Mouse (Mus musculus) 3T3-L1 (cell line): ENCODE results near the gene Mast4.
A peak's percentile ranks its signal among the peaks of the same experiment; 100 is the strongest.

Source experiments
- DNase-seq: peaks from one replicate; pipeline ENCODE4 v3.0.0-alpha.2; 2015; ENCODE audit warnings: low read depth, low spot score

The Mast4 gene

DNA sequence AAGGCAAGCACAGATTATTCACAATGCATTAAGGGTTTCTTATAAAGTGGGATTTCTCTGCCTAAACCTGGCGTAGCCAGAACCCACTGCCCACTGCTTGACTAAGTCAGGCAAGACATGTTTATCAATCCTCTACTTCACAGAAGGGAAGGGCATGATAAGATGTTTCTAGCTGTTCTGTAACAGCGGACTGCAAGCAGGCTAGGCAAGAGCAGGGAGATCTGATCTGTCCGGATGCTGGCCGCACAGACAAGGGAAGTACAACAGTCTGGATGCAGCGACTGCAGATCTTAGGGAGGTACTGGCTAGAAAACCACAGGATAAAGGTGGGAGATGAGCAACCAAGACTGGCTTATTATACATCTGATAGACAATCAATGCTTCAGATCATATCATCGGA lies 519.1 kb downstream of the Mast4 start:
- DNase-seq = no peak

DNA sequence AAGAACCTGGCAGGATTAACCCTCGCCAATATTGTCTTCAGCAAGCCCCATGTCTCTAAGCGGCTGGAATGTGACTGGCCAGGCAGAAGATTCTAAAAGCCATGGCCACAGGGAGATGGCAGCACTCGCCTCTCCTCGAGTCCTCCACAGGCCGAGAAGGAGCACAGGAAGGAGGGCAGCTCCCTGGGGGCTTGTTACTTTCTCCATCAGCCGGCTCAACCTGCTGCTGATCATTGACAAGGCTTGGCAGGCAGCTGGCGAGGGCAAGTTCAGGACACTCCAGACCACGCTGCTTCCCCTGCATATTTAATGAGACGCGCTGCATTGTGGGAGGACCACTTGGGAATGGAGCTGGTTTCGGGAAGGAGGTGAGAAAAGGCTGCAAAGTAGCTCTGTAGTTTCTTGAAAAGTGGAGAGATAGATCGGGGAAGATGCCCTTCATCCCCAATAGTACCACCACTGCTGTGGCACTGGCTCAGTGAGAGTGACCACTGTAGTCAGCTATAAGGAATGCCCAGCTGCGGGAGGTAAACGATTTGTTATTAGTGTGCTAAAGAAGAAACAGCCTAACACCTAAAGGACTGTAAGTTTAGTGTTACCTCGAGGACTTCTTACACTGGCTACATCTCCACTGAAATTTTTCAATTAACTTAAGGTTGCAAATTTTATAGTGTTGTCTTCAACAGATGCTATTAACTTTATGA lies 523.0 kb downstream of the Mast4 start:
- peak; percentile 13 for DNase-seq

DNA sequence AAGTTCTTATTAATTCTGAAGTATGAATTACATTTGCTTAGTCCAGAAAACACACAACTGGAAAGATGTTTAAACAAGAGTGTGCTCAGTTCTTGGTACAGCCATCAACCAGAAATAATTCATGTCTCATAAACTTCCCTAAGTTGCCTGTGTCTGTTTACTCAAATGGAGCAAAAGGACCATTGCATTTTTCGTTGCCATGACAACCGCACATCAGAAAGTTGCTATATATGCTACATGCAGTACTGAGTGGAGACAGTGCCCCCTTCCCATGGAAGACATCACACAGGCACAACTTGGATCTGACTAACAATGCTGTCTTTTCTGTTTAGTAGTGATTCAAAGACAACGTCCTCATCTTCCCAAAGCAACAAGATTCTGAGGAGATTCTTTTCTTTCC lies 527.6 kb downstream of the Mast4 start:
- no peak for DNase-seq

DNA sequence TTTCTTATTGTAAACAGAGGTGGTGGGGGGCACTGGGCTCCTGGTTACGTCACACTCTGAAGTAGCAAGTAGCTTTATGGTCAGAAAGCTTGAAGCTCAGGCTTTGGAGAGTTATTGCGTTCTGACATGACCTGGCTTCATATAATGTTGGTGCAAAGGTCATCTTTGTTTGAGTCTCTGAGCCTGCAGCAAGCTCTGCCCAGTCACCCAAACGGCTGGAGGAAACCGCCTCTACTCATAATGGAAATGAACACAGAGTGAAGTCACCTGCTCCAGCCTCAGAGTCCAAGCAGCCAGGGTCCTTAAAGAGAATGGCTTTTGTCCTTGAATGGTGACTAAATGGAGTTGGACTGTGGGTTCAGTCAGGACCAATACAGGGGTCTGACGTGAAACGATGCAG lies 529.1 kb downstream of the Mast4 start:
- DNase-seq = no peak

DNA sequence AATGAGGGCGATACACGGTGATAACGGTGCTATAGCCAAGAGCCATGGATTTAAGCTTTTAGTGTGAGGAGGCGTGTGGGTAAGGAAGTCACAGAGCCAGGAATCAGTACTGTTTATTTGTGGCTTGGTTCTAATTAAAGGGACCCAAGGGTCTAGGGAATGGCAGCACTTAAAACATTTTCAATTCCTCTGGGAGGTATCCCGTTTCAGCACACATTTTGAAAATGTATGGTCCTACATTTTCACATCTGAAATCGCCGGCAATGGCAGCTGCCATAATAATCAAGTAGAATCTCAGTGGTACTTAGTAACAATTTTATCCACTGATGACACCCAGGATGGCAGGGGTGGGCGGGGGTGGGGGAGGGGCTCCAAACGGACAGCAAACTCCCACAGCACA lies 531.1 kb downstream of the Mast4 start:
- no peak for DNase-seq

DNA sequence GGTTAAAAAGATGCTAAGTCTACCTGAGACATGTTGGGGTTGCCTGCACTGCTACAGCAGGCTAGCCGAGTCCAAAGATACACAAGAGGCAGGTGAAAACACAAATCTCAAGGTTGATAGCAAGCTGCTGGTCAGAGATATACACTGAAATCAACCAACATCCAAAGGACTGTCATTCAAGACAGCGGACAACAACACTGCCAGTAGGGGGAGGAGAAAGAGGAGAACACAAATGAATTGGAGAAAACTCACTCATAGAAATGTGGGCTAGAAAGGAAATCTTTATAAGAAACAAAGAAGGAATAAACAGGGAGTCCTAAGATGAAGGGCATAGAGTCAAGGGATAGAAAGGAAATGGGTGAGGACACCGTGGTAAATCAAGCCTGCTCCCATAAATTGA lies 542.1 kb downstream of the Mast4 start:
- no peak for DNase-seq

DNA sequence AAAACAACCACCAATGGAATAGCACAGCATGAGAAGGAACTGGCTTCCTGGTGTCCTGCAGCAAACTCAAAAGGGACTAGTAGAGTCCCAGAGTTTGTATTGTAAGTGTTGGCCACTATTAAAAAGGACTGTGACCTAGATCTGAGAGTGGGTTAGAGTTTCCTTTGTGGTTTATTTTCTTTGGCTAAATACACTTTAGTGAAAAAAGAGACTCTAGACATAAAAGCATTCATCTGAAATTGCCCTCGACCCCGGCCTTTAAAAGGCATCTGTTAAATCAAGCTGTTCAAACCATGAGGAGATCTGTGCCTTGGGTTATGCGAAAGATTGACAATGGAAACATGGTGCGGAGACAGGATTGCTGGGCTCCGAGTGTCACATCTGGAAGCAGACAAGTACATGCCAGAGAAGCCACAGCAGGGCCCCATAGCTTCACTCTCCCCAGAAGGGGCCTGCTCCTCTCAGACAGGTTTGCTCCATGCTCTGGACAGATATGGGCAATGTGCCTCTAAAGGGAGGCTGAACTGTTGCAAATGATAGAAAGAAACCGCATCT lies 543.6 kb downstream of the Mast4 start:
- DNase-seq = no peak

DNA sequence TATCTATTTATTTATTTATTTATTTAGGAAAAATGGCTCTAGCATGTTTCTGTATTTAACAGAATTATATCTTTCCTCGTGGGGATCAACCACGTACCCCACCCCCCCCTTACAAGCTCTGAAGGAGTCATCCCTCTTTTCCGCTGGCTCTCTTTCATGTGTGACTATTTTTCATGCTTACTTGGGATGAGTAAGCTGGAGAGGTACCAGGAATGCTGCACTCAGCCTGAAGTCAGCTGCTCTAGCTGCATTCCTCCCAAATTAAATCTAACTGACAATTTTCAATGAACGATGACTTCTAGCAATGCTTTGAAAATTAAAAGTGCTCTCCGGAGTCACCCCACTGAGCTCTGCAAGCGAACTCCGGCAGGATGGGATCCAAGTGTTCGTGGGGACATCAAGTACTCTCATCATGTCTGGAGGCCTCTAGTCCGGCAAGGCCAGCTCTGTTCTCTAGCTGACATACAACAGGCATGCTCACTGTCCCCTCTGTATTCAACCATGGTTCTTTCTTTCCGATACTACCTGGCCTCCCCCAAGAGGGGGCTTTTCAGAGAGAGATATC lies 547.5 kb downstream of the Mast4 start:
- peak; percentile 85 for DNase-seq

DNA sequence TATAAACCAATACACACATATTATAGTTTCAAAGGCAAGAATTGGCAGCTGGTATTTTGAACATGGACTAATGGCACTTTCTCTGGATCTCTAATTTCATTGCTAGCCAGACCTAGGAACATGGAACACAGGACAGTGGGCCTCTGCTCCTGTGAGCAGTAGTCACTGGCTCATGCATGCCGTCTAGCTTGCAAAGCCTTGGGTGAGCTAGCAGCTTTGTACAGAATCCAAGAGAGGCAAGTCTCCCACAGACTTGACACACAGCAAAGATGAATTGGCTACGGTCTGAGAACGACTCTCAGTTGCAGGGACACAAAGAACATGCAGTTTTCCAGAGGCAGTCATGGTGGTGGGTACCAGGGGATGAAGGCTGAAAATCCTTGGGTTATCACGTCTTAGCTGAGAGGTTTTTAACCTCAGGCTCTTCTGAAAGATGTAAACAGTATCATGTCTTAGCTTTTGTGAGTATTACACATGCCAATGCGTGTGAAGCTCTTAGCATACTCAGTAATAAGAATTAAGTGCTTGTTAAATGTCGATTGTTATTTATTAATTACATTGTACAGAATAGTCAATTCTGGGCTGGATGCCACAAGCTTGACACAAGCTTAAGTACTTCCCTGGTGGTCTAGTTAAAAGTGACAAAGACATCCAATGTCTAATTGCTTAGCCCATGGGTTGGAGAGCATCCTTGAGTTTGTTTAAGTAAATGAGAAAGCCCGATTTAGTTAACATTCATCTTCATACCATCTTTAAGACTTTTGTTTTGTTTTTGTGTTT lies 550.6 kb downstream of the Mast4 start:
- no peak for DNase-seq

DNA sequence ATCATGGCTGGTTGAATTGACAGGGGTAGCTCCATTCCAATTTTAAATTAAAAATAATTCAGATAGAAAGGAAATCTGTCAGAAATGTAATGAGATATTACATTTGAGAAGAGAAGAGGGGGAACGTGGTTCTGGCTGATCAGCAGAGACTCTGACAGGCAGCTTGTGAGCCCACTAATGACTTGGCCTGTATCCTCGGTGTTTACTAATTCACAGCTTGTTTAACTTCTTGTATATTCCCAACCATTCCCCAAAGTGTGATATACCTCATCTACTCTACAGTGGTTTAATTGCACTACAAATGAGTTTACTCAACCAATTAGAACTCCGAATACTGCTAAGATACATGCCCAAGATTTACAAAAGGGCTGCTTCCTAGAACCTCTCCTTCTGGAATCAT lies 555.0 kb downstream of the Mast4 start:
- DNase-seq = no peak

DNA sequence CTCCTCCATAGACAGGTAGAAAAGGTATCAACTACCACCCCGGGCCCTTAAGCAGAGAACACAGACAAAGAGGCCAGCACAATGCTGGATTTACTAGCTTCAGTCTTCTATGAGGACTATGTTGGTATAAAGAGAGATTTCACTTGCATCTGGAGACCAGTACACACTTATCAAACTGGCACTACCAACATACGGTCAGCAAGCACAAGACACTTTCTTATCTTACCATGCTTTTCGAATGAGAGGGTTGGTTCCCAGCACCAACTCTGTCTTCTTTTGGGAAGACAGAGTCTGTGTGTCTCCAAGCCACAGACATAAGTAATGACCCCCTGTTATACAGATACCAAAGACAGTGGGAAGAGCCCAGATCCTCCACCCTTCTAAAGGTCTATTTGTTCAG lies 555.4 kb downstream of the Mast4 start:
- no peak for DNase-seq

DNA sequence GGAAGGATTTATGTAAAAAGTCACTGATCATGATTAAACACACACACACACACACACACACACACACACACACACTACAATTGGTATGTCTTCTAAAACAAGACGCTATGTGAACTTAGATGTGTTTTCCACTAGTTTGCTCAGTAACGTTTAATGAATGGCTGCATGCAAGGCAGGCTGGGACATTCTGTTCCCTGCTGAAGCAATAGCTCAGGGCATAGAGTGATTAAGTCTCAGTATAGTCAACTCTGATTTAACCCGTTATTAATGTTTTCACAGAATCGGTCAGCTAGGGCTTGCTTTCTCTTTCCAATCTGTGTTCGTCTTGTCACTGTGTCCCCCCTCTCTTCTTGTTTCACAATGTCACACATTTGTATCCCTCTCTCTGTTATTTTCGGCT lies 558.8 kb downstream of the Mast4 start:
- no peak for DNase-seq

DNA sequence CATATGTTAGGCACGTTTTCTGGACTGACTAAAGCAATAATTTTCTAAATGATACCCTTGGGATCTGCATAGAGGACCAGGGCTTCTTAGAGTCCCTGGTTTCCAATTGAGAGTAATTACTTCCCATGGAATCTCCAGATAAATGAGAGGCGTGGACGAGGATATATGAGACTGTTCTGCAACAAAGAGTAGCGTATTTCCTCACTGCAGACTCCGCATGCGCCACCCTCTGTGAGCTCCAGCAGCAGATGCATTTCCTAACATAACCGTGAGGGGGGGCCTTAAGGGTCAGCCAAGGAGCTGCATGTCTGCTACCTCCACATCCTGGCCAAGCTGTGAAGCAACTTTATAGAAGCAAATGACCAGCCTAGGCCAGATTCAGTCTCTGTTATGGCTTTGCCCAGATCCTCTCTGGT lies 559.5 kb downstream of the Mast4 start:
- peak; percentile 17 for DNase-seq

DNA sequence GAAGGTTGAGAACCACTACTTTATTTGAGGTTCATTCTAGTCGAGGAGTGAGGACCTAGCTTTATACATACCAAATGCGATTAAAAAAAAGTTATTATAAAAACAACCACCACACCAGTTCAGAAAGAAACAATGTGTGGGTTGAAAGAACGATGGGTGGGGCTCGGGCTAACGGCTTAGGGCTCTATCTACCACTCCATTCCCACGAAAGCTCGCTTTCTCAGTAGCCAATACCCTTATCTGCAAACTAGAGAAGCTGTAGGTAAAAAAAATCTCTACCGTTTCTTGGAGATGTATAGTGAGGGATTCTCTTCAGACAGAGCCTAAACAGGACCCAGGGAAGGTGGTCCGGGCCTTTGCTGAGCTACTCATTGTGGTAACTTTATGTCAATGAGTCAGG lies 561.1 kb downstream of the Mast4 start:
- DNase-seq = no peak

DNA sequence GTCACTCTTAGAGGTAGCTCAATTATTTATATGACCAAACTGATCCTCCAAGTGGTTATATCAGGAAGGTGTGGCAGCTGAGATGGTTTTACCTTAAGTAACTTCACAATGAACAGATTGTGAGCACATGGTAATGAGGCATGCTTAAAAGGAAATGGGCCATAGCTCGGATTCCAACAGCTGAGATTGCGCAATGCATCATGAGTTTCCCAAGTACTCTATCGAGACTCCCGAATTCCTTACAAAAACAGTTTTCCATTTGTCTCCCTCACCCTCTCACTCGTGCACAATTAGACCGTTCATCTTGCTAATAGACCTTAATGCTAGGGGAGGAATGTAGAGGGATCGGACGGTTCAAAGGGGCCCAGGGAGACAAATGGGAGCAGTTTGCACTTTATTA lies 564.1 kb downstream of the Mast4 start:
- DNase-seq = peak; percentile 67

DNA sequence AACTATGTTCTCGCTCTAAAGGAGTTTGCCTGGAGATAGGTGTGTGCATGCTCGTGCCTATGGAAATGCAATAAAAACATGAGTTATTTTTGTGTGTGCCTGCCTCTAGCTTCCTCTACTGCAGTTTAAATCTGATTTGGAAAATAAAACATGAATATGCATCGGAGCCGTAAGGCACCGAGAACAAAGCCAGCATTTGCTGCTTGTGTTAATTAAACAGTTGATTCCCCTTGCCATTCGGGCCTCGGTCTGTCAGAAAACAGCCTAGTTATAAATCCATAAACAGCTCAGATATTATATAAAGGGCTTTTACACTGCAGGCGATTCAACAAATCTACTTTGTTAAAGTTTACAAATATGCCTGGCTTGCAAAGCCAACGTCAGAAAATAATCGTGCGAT lies 565.8 kb downstream of the Mast4 start:
- no peak for DNase-seq

DNA sequence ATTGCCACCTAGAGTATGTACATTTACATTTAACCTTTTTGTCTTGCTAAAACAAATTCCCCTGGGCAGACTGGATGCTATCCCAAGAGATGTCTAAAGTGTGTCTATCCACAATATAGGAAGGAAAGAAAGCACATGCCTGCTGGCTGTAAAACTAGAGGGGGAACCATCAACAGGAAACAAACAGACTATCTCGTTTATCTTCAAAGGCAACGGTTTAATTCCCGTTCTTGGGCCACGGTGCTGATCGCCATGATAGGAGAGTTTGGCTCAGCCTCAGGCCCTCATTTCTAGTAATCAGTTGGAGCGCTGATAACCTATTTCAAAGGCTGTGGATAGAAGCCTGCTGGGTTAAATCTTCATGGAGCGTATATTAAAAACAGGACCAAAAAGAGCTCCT lies 567.2 kb downstream of the Mast4 start:
- no peak for DNase-seq

DNA sequence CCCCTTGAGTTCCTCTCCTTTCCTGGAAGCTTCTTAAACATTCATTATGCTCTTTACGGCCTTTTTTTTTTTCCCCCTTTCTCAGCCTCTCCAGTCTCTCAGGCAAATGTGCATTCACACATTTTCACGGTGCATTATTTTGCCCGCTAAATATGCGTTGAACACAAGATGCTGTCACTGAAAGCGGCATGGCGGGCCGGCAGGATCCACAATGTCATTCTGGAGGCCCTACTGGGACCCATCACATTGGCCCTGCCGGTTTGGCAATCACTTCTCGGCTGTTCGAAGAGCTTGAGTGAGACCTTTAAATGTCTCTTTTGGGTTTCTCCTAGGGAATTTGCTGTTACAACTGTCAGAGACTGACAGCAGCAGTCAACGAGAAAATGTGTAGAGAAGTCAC lies 569.1 kb downstream of the Mast4 start:
- DNase-seq = no peak

DNA sequence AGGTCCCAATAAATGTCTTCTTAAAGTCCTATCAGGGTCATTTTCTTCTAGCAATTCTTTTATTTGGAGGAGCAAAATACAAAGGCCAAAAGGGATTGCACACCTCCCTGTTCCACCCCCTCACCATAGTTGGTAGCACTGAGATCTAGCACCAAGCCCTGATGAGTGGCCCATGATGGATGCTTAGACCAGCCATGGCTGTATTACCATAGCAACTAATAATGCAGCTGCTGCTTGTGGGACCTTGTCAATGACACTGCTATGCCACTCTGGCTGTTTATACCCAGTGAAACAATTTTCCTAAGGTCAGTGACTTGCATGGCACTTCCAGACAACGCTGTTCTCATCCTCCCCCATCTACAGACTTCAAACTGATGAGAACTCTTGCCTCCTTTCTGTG lies 570.1 kb downstream of the Mast4 start:
- DNase-seq = no peak

DNA sequence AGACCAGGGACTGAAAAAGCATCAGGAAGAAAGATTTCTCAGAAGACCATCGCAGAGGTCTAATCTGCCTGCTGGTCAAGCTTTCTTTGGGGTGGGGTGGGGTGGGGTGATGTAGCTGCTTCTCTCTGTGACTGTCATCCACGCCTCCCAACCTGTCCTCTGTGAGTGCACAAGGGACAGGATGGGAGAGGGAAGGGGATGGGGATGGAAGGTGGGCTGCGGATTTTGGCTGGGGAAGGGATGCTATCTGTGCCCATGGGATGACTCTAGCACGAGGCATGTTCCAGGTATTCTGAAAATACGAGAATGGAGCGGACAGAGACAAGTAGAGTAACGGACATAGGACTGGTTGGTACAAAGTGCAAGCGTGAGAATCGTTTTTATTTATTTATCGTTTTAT lies 572.1 kb downstream of the Mast4 start:
- no peak for DNase-seq

DNA sequence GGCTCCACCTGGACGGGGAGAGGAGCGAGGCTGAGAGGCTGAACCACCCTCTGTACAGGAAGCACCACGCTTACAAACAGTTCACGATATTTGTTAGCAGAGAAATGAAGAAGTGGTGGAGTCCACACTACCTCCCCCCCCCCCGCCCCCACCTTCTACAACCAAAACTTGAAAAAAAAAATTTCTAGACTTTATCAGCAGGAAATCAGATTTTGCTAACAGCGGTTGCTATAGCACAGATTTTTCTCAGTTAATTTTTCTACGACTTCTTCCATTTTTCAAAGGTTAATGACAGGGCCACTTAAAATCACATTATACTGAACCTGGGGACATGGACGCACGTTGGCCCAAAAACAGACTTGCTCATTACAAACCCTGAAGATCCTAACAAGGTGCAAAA lies 572.9 kb downstream of the Mast4 start:
- no peak for DNase-seq

DNA sequence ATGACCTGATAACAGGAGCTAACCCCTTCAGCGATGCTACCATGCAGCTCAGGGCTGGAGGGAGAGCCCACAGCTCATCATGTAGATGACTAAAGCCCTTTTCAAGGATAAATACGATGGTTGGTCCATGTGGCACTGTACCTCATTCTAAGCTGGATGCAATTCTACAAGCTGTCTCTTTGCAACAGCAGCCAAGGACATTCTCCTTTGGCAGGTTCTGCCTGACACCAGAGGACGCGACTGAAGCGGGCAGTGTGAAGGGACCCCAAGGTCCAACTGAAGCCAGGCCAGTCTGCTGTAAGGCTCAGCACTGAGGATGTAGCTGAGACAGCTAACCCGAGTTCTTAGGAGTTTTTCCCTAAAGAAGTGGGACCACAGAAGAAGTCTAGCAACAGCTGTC lies 576.3 kb downstream of the Mast4 start:
- no peak for DNase-seq

DNA sequence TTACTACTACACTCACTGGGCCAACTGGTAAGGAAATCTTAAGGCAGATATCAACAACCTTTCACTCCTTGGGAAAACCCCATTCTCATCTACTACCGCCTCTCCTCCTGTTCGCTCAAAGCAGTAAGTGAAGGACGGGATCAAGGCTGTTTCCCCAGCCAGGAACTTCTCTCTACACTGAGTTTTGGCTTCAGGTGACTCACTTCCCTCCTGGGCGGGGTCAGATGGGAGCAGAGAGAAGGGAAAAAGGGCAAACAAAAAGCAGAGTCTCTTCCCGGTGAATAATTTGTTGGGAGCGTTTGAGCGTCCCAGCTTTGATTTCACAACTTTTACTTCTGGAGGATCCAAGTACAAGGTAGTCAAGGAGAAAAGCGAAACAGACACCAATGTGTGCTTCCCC lies 578.2 kb downstream of the Mast4 start:
- peak; percentile 29 for DNase-seq
